Mouse (Mus musculus) ovary, adult 18-20 months (tissue): ENCODE results near the gene Bend7.

ENCODE experiments used
- DNase-seq: peaks from one replicate; pipeline ENCODE4 v3.0.0; 2022; ENCODE audit warnings: low spot score, mixed read lengths

Gene Bend7

GRCm38 (mm10) chr2:4717769-4718661 lies at the start of gene Bend7:
Gene Bend7 (plus strand): TSS chr2:4717831.
- DNase-seq: no peak

- no peak for DNase-seq
Measured at GRCm38 (mm10) chr2:4668626-4669025, 49.0 kb upstream of the Bend7 start.

GRCm38 (mm10) chr2:4669701-4670100 lies 47.9 kb upstream of the Bend7 start:
- DNase-seq: no peak

- no peak for DNase-seq
Measured at GRCm38 (mm10) chr2:4671636-4672035, 46.0 kb upstream of the Bend7 start.

GRCm38 (mm10) chr2:4679886-4680285 lies 37.7 kb upstream of the Bend7 start:
- no peak for DNase-seq

- no peak for DNase-seq
Measured at GRCm38 (mm10) chr2:4711262-4711661, 6.4 kb upstream of the Bend7 start.

- DNase-seq: peak; percentile 38
Measured at GRCm38 (mm10) chr2:4717081-4717768, 406 bp upstream of the Bend7 start.

GRCm38 (mm10) chr2:4723088-4723487 lies 5.5 kb downstream of the Bend7 start:
- DNase-seq: no peak

- DNase-seq: no peak
Measured at GRCm38 (mm10) chr2:4730161-4730560, 12.5 kb downstream of the Bend7 start.

GRCm38 (mm10) chr2:4733971-4734370 lies 16.3 kb downstream of the Bend7 start:
- no peak for DNase-seq

- DNase-seq: peak; percentile 16
Measured at GRCm38 (mm10) chr2:4736095-4736797, 18.6 kb downstream of the Bend7 start.

- DNase-seq: no peak
Measured at GRCm38 (mm10) chr2:4736798-4737155, 19.1 kb downstream of the Bend7 start.

- DNase-seq: no peak
Measured at GRCm38 (mm10) chr2:4751918-4752317, 34.3 kb downstream of the Bend7 start.

GRCm38 (mm10) chr2:4755716-4756115 lies 38.1 kb downstream of the Bend7 start:
- no peak for DNase-seq

- DNase-seq: no peak
Measured at GRCm38 (mm10) chr2:4757218-4757617, 39.6 kb downstream of the Bend7 start.

- no peak for DNase-seq
Measured at GRCm38 (mm10) chr2:4760741-4761140, 43.1 kb downstream of the Bend7 start.

- no peak for DNase-seq
Measured at GRCm38 (mm10) chr2:4761906-4762305, 44.3 kb downstream of the Bend7 start.

GRCm38 (mm10) chr2:4764071-4764470 lies 46.4 kb downstream of the Bend7 start:
- no peak for DNase-seq

- no peak for DNase-seq
Measured at GRCm38 (mm10) chr2:4770376-4770775, 52.7 kb downstream of the Bend7 start.

GRCm38 (mm10) chr2:4773911-4774310 lies 56.3 kb downstream of the Bend7 start:
- no peak for DNase-seq

GRCm38 (mm10) chr2:4777291-4777690 lies 59.7 kb downstream of the Bend7 start:
- no peak for DNase-seq

GRCm38 (mm10) chr2:4781641-4782040 lies 64.0 kb downstream of the Bend7 start:
- no peak for DNase-seq

- no peak for DNase-seq
Measured at GRCm38 (mm10) chr2:4782401-4782800, 64.8 kb downstream of the Bend7 start.
